ENCODE assay signal across 8 mouse cellular contexts in the genomic region with DNA sequence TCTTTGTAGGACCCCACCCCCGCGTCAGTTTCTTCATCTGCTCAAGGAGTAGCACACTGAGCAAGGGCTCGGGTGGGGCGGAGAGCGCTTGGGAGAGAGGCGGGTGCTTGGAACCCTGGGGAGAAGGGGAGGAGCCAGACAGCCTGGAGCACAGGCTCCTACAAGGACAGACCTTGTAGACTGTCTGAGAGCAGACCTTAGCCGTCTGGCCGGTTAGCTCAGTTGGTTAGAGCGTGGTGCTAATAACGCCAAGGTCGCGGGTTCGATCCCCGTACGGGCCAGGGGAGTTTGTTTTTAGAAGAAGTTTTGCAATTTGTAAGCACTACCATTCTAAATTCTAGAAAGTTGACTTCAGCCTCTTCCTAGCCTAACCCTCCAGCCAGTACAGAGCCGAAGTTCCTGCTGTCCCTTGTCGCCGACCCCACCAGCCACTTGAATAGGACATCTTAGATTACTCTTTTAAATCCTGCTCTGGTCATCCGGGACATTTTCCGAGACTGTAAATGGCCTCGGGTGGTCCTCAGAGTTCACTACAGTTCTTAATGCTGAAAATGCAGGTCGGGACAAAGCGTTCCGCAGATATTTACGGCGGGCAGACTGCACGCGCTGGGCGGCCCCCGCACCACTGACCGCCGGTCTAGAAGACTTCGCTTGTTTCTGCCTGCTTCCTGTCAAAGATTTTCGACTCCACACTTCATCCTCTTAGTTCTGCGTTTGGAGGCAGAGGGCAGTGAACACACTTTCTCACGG. TPM values are rescaled to one million over a fixed set of nuclear protein-coding genes. Genes with fewer than 3 reads are reported as not detected.
A peak's percentile ranks its signal among the peaks of the same experiment; 100 is the strongest.
DNase-seq lines count a peak whose midpoint lies in the region; ATAC-seq and TF ChIP-seq lines count a peak whose summit lies in the region.

No protein-coding gene starts in this region.

- H3K27me3 ChIP-seq in erythroblast, embryonic 14.5 days (ENCODE audit: control insufficient read depth): peaks cover 4% of the 10 kb centered on the region
- H3K27me3 ChIP-seq in heart, embryonic 11.5 days (ENCODE audit: control insufficient read depth, insufficient read depth, low read length): no peaks in the 10 kb centered on the region
- no peaks in the 10 kb centered on the region for H3K27me3 ChIP-seq in kidney, postnatal 0 days (ENCODE audit: insufficient read depth, low read length)
- no peaks in the 10 kb centered on the region for H3K27me3 ChIP-seq in liver, embryonic 11.5 days (replicated peaks; ENCODE audit: control insufficient read depth, insufficient read depth, low read length)
- H3K27me3 ChIP-seq in stomach, embryonic 14.5 days (ENCODE audit: control insufficient read depth, insufficient read depth, low read length): no peaks in the 10 kb centered on the region

- DNase-seq in A20 (ENCODE audit: low read depth, low spot score): peak; percentile 97
- DNase-seq in brain, adult 2 months (ENCODE audit: low read depth, low spot score): peak; percentile 94
- peak; percentile 97 for DNase-seq in kidney, postnatal 0 days (ENCODE audit: low spot score)
- peak; percentile 98 for DNase-seq in liver, embryonic 11.5 days (ENCODE audit: low spot score)
- peak; percentile 16 for DNase-seq in naive thymus-derived CD4-positive, alpha-beta T cell, adult 2 months (ENCODE audit: low read depth)

- H3K9me3 ChIP-seq in erythroblast, embryonic 14.5 days (ENCODE audit: control insufficient read depth, low read length): no peaks in the 10 kb centered on the region
- H3K9me3 ChIP-seq in heart, embryonic 11.5 days (replicated peaks; ENCODE audit: control insufficient read depth, low read length): no peaks in the 10 kb centered on the region
- no peaks in the 10 kb centered on the region for H3K9me3 ChIP-seq in kidney, postnatal 0 days (replicated peaks; ENCODE audit: low read length)
- no peaks in the 10 kb centered on the region for H3K9me3 ChIP-seq in liver, embryonic 11.5 days (ENCODE audit: control insufficient read depth, low read length)
- no peaks in the 10 kb centered on the region for H3K9me3 ChIP-seq in stomach, embryonic 14.5 days (ENCODE audit: control insufficient read depth, low read depth, low read length)

- no peak for TF ChIP-seq CTCF in kidney, postnatal 0 days (IDR thresholded peaks at IDR 0.05; ENCODE audit: low read depth)

- H3K4me2 ChIP-seq in heart, embryonic 11.5 days: peak overlapping the region; percentile 87
- H3K4me2 ChIP-seq in kidney, postnatal 0 days (ENCODE audit: low read length): peak overlapping the region; percentile 72
- H3K4me2 ChIP-seq in liver, embryonic 11.5 days: peak overlapping the region; percentile 73
- H3K4me2 ChIP-seq in stomach, embryonic 14.5 days (replicated peaks; ENCODE audit: low read depth, low read length): peak overlapping the region; percentile 76

- H3K9ac ChIP-seq in heart, embryonic 11.5 days (ENCODE audit: low read depth, low read length): peak overlapping the region; percentile 72
- peak overlapping the region; percentile 60 for H3K9ac ChIP-seq in kidney, postnatal 0 days (ENCODE audit: low read depth, low read length)
- H3K9ac ChIP-seq in liver, embryonic 11.5 days (ENCODE audit: low read depth, low read length): peak overlapping the region; percentile 71
- peak overlapping the region; percentile 42; the same call in 1 of the 2 replicates for H3K9ac ChIP-seq in stomach, embryonic 14.5 days (replicated peaks; ENCODE audit: low read depth, low read length)

- ATAC-seq in heart, embryonic 11.5 days (replicated peaks; ENCODE audit: insufficient number of reproducible peaks, low FRiP score, low TSS enrichment): peak; percentile 93
- peak; percentile 90 for ATAC-seq in kidney, postnatal 0 days (replicated peaks; ENCODE audit: low FRiP score, low read depth)
- ATAC-seq in liver, embryonic 11.5 days (replicated peaks; ENCODE audit: low FRiP score): peak; percentile 91
- peak; percentile 94 for ATAC-seq in stomach, embryonic 14.5 days (ENCODE audit: insufficient number of reproducible peaks, insufficient read depth, low FRiP score, low read depth)

- H3K4me3 ChIP-seq in erythroblast, embryonic 14.5 days (replicated peaks): peak overlapping the region; percentile 74
- H3K4me3 ChIP-seq in heart, embryonic 11.5 days (ENCODE audit: low read depth, low read length): peak overlapping the region; percentile 54
- H3K4me3 ChIP-seq in kidney, postnatal 0 days (replicated peaks; ENCODE audit: low read depth, low read length): peak overlapping the region; percentile 49
- H3K4me3 ChIP-seq in liver, embryonic 11.5 days (ENCODE audit: low read depth, low read length): peak overlapping the region; percentile 62
- peak overlapping the region; percentile 54 for H3K4me3 ChIP-seq in stomach, embryonic 14.5 days (ENCODE audit: low read depth, low read length)

- H3K27ac ChIP-seq in heart, embryonic 11.5 days (ENCODE audit: low read depth, low read length): peak overlapping the region; percentile 73
- H3K27ac ChIP-seq in kidney, postnatal 0 days: peak overlapping the region; percentile 84
- peak overlapping the region; percentile 62 for H3K27ac ChIP-seq in liver, embryonic 11.5 days (ENCODE audit: low read depth, low read length)
- H3K27ac ChIP-seq in stomach, embryonic 14.5 days (ENCODE audit: low read length): peak overlapping the region; percentile 82

- H3K36me3 ChIP-seq in erythroblast, embryonic 14.5 days (ENCODE audit: control insufficient read depth): no peaks in the 10 kb centered on the region
- no peaks in the 10 kb centered on the region for H3K36me3 ChIP-seq in heart, embryonic 11.5 days (ENCODE audit: control insufficient read depth, insufficient read depth, low read length)
- no peaks in the 10 kb centered on the region for H3K36me3 ChIP-seq in kidney, postnatal 0 days (ENCODE audit: insufficient read depth, low read length)
- no peaks in the 10 kb centered on the region for H3K36me3 ChIP-seq in liver, embryonic 11.5 days (ENCODE audit: control insufficient read depth, insufficient read depth, low read length)
- no peaks in the 10 kb centered on the region for H3K36me3 ChIP-seq in stomach, embryonic 14.5 days (ENCODE audit: control insufficient read depth, insufficient read depth, low read length)

- under 1% methylated on average over 36 of the region's 36 CpGs for WGBS in heart, embryonic 11.5 days (ENCODE audit: insufficient replicate concordance)
- under 1% methylated on average over 36 of the region's 36 CpGs for WGBS in kidney, postnatal 0 days
- WGBS in liver, embryonic 11.5 days: under 1% methylated on average over 36 of the region's 36 CpGs
- WGBS in stomach, embryonic 14.5 days: under 1% methylated on average over 36 of the region's 36 CpGs

- H3K4me1 ChIP-seq in erythroblast, embryonic 14.5 days (ENCODE audit: control insufficient read depth): peaks cover 60% of the 10 kb centered on the region
- H3K4me1 ChIP-seq in heart, embryonic 11.5 days (ENCODE audit: control insufficient read depth, insufficient read depth, low read length): peaks cover 11% of the 10 kb centered on the region
- H3K4me1 ChIP-seq in kidney, postnatal 0 days (replicated peaks; ENCODE audit: insufficient read depth, low read length): peaks cover 8% of the 10 kb centered on the region
- H3K4me1 ChIP-seq in liver, embryonic 11.5 days (replicated peaks; ENCODE audit: control insufficient read depth, insufficient read depth, low read length): 0 out of 2 replicates have a peak, but pooled peaks cover 4% of the 10 kb centered on the region
- peaks cover 5% of the 10 kb centered on the region for H3K4me1 ChIP-seq in stomach, embryonic 14.5 days (ENCODE audit: control insufficient read depth, insufficient read depth, low read length)

RNA-seq across cellular contexts. Expression of gene Mok, which starts 4.6 kb away (rescaled TPM):
- polyA plus RNA-seq in erythroblast, embryonic 14.5 days (2012): 0.06 TPM in 1 of 2 replicates, not detected in the other
- 3.0 and 3.8 TPM in 2 replicates for polyA plus RNA-seq in heart, embryonic 11.5 days (2014; fragmentation: Nextera tagmentation; extraction: Ambion mirVana)
- 8.9 and 9.6 TPM in 2 replicates for polyA plus RNA-seq in kidney, postnatal 0 days (2015; fragmentation: Nextera tagmentation; extraction: Ambion mirVana)
- 1.3 and 2.1 TPM in 2 replicates for polyA plus RNA-seq in liver, embryonic 11.5 days (2014; fragmentation: Nextera tagmentation; extraction: Ambion mirVana)
- 5.2 and 5.4 TPM in 2 replicates for polyA plus RNA-seq in stomach, embryonic 14.5 days (2014; fragmentation: Nextera tagmentation; extraction: Ambion mirVana)

RNA-seq across cellular contexts. Expression of gene Zfp839, which starts 4.7 kb away (rescaled TPM):
- 0.06 and 0.13 TPM in 2 replicates for polyA plus RNA-seq in erythroblast, embryonic 14.5 days (2012)
- polyA plus RNA-seq in heart, embryonic 11.5 days (2014; fragmentation: Nextera tagmentation; extraction: Ambion mirVana): 3.1 and 3.2 TPM in 2 replicates
- 2.2 and 2.3 TPM in 2 replicates for polyA plus RNA-seq in kidney, postnatal 0 days (2015; fragmentation: Nextera tagmentation; extraction: Ambion mirVana)
- polyA plus RNA-seq in liver, embryonic 11.5 days (2014; fragmentation: Nextera tagmentation; extraction: Ambion mirVana): 3.3 and 3.8 TPM in 2 replicates
- polyA plus RNA-seq in stomach, embryonic 14.5 days (2014; fragmentation: Nextera tagmentation; extraction: Ambion mirVana): 4.6 and 5.9 TPM in 2 replicates

RNA-seq across cellular contexts. Expression of gene Cinp, which starts 43.6 kb away (rescaled TPM):
- polyA plus RNA-seq in erythroblast, embryonic 14.5 days (2012): 1.1 TPM in 2 replicates
- polyA plus RNA-seq in heart, embryonic 11.5 days (2014; fragmentation: Nextera tagmentation; extraction: Ambion mirVana): 70.5 and 71.3 TPM in 2 replicates
- polyA plus RNA-seq in kidney, postnatal 0 days (2015; fragmentation: Nextera tagmentation; extraction: Ambion mirVana): 59.0 and 59.2 TPM in 2 replicates
- 144 and 155 TPM in 2 replicates for polyA plus RNA-seq in liver, embryonic 11.5 days (2014; fragmentation: Nextera tagmentation; extraction: Ambion mirVana)
- polyA plus RNA-seq in stomach, embryonic 14.5 days (2014; fragmentation: Nextera tagmentation; extraction: Ambion mirVana): 80.8 and 89.5 TPM in 2 replicates

RNA-seq across cellular contexts. Expression of gene Tecpr2, which starts 43.8 kb away (rescaled TPM):
- polyA plus RNA-seq in erythroblast, embryonic 14.5 days (2012): 0.13 and 0.16 TPM in 2 replicates
- polyA plus RNA-seq in heart, embryonic 11.5 days (2014; fragmentation: Nextera tagmentation; extraction: Ambion mirVana): 2.5 and 2.8 TPM in 2 replicates
- polyA plus RNA-seq in kidney, postnatal 0 days (2015; fragmentation: Nextera tagmentation; extraction: Ambion mirVana): 1.8 and 2.0 TPM in 2 replicates
- polyA plus RNA-seq in liver, embryonic 11.5 days (2014; fragmentation: Nextera tagmentation; extraction: Ambion mirVana): 4.4 and 4.7 TPM in 2 replicates
- polyA plus RNA-seq in stomach, embryonic 14.5 days (2014; fragmentation: Nextera tagmentation; extraction: Ambion mirVana): 3.8 and 4.8 TPM in 2 replicates

Comparison
In these comparisons a context has a peak if more than half of its experiments do, and no peak if none do; other contexts are left out.
1. Peak in every context shown above with its lines: DNase-seq, ATAC-seq, H3K4me3 ChIP-seq and H3K27ac ChIP-seq.
2. DNase-seq: peak in every context shown above with its lines; median percentile 98 in liver, embryonic 11.5 days; 97 in A20; 97 in kidney, postnatal 0 days; 94 in brain, adult 2 months; 16 in naive thymus-derived CD4-positive, alpha-beta T cell, adult 2 months.
3. RNA of gene Cinp, which starts 43.6 kb away (polyA plus RNA-seq): 144 to 155 TPM in liver, embryonic 11.5 days, 80.8 to 89.5 TPM in stomach, embryonic 14.5 days, 70.5 to 71.3 TPM in heart, embryonic 11.5 days and 59.0 to 59.2 TPM in kidney, postnatal 0 days; 1.1 TPM in erythroblast, embryonic 14.5 days; every median in the first group is over 10 times any median in the second.